Mouse (Mus musculus) limb, embryonic 15.5 days (tissue): Measurements from ENCODE around the gene Spata7. TPM values are rescaled to one million over a fixed set of nuclear protein-coding genes. Genes with fewer than 3 reads are reported as not detected.

Source experiments
- ATAC-seq: fragments of 200-750 bp; cut with Nextera tagmentation; 2 replicates; pipeline ENCODE4 v1.8.0; 2017; ENCODE audit warnings: low read depth, moderate TSS enrichment; ENCODE audit not compliant: insufficient number of reproducible peaks, low FRiP score, low TSS enrichment
- H3K27ac ChIP-seq: fragments of 300-500 bp; sonication (generic); 2 replicates; pipeline ENCODE4 v1.5.1; 2015; ENCODE audit warnings: moderate library complexity, mild to moderate bottlenecking, inconsistent platforms
- H3K27me3 ChIP-seq: fragments of 300-500 bp; sonication (generic); 2 replicates; pipeline ENCODE4 v1.6.1; 2015; ENCODE audit warnings: inconsistent platforms
- H3K36me3 ChIP-seq: fragments of 300-500 bp; sonication (generic); 2 replicates; pipeline ENCODE4 v1.6.1; 2015; ENCODE audit warnings: inconsistent platforms
- H3K4me1 ChIP-seq: fragments of 300-500 bp; sonication (generic); 2 replicates; pipeline ENCODE4 v1.6.1; 2015; ENCODE audit warnings: inconsistent platforms
- H3K4me2 ChIP-seq: fragments of 300-500 bp; sonication (generic); 2 replicates; pipeline ENCODE4 v1.6.1; 2015; ENCODE audit warnings: mild to moderate bottlenecking, inconsistent platforms
- H3K4me3 ChIP-seq: fragments of 300-500 bp; sonication (generic); 2 replicates; pipeline ENCODE4 v1.5.1; 2015; ENCODE audit warnings: mild to moderate bottlenecking, inconsistent platforms
- H3K9ac ChIP-seq: fragments of 300-500 bp; sonication (generic); 2 replicates; pipeline ENCODE4 v1.6.1; 2015; ENCODE audit warnings: inconsistent platforms
- H3K9me3 ChIP-seq: fragments of 300-500 bp; sonication (generic); 2 replicates; pipeline ENCODE4 v1.6.1; 2016; ENCODE audit warnings: inconsistent platforms
- WGBS: fragments of 180-500 bp; shearing (Covaris S2); methylation state at CpG from one replicate; pipeline ENCODE4 v1.1.7; 2015; 5-methylcytosine and 5-hydroxymethylcytosine counted together
- polyA plus RNA-seq: library from polyadenylated mRNA; unstranded; fragments of >200 nt; fragmentation: Nextera tagmentation; extraction: Ambion mirVana; gene quantifications from 2 replicates; pipeline ENCODE4 v1.2.1, GENCODE M21; 2015

Gene Spata7
- polyA plus RNA-seq, 1 experiment from 2014 or later, result 11.8 TPM

DNA sequence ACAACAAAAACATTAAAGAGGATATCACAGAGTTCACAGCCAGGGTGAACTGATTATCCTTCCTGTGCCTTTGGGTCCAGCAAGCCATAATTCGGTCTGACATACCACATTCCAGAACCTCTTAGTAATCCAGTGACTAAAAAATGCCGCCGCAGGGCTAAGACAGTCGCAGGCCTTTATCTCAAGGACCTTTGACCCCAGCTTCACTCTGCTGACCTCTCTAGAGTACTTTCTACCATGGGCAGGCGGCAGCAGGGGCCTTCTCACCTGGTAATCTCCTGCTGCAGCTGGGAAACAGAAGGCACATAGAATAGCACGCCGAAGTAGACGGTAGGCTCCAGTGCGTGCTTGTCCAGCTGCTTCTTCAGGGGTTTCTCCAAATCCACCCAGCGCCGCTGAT is 86.8 kb downstream of the Spata7 start:
- no peak overlapping the region for H3K4me3 ChIP-seq
- H3K36me3 ChIP-seq, result no peaks in the 10 kb centered on the region
- H3K27me3 ChIP-seq, result no peaks in the 10 kb centered on the region
- 42% methylated on average over 11 of the region's 11 CpGs for WGBS
- H3K4me2 ChIP-seq, result no peak overlapping the region
- 0 out of 2 replicates have a peak, but pooled peaks cover 3% of the 10 kb centered on the region for H3K4me1 ChIP-seq
- ATAC-seq, result no peak
- H3K9ac ChIP-seq, result no peak overlapping the region
- no peak overlapping the region for H3K27ac ChIP-seq
- H3K9me3 ChIP-seq, result no peaks in the 10 kb centered on the region

DNA sequence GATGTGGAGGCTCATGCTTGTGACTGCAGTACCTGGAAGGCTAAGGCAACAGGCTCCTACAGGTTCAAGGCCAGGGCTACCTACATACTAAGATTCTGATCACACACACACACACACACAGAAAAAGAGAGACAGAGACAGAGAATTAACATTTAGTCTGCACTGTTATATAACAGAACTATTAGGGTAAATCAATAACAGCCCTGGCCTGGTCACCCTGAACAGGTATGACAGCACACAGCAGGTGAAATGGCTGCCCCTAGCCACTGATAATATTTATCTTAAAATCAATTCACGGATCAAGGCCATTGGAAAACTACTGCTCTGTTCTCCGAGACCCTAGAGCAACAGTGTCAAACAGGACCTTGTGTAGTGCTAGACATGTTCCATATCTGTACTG is 88.2 kb downstream of the Spata7 start:
- H3K4me3 ChIP-seq, result no peak overlapping the region
- H3K9ac ChIP-seq, result no peak overlapping the region
- no peak overlapping the region for H3K27ac ChIP-seq
- no peaks in the 10 kb centered on the region for H3K27me3 ChIP-seq
- 0 out of 2 replicates have a peak, but pooled peaks cover 3% of the 10 kb centered on the region for H3K4me1 ChIP-seq
- H3K4me2 ChIP-seq, result no peak overlapping the region
- no peak for ATAC-seq
- H3K9me3 ChIP-seq, result no peaks in the 10 kb centered on the region
- 91% methylated on average over 2 of the region's 2 CpGs for WGBS
- no peaks in the 10 kb centered on the region for H3K36me3 ChIP-seq

Other genes with a start within 250 kb of the Spata7 start
- 0.22 and 0.24 TPM in 2 replicates for gene Kcnk10, start 49.8 kb upstream of the Spata7 start, polyA plus RNA-seq
- gene Ptpn21, start 109.2 kb downstream of the Spata7 start, polyA plus RNA-seq, result 10.8 and 12.1 TPM in 2 replicates
- gene Zc3h14, start 118.8 kb downstream of the Spata7 start, polyA plus RNA-seq, result 103 and 109 TPM in 2 replicates